Mouse (Mus musculus): Measurements from ENCODE around the gene Nfyc. TPM values are rescaled to one million over a fixed set of nuclear protein-coding genes. Genes with fewer than 3 reads are reported as not detected.

Nfyc gene
- total RNA-seq, 2 experiments from 2014 or later = 37.9 to 40.1 TPM

DNA sequence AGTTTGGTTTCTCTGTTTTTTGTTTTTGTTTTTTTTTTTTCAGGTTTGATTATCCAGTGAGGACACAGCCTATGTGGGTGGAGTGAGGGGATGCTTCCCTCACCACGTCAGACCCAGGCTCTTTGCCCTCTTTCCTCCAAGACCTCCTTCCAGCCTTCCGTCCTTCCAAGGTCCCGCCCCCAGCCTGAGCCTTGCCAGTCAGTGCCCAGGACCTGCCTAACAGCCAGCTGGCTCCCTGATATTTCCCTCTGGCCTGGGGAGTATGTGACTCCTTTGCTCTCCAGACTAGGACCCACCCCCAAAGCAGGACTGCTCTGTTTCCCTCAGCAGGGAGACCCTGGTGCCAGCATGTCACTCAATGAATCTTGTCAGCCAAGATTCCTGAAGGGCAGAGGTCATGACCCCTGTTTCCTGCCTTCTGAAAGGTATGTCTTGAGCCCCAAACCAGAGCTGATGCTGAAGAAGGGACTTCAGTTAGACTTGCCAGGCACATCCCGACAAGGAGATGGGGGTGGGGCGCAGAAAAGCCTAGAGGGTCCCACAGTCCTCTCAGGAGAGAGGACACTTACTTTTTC, 105.8 kb downstream of the Nfyc start:
- peak in 1 of 2 experiments; percentile 38 for DNase-seq
- intact Hi-C loops (cut with DNase I) = no loop called here

DNA sequence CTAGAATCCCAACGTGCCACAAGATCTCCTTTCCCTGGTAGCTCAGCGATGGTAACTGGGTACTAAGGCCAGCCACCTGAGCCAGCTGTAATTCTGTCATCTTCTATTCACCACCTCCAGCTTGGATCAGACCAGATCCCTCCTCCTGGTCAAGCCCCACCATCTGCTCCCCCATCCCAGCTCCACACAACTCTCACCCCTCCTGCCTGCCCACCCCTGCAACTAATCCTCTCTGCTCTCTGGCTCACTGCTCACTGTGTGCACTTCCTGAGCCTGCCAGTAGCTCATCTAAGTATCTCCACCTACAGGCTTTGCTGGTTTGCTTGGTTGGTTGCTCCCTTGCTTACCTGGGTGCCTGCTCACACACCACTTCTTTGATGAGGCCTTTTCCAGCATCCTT, 109.8 kb downstream of the Nfyc start:
- intact Hi-C loops (cut with DNase I) = no loop called here
- no peak for DNase-seq

DNA sequence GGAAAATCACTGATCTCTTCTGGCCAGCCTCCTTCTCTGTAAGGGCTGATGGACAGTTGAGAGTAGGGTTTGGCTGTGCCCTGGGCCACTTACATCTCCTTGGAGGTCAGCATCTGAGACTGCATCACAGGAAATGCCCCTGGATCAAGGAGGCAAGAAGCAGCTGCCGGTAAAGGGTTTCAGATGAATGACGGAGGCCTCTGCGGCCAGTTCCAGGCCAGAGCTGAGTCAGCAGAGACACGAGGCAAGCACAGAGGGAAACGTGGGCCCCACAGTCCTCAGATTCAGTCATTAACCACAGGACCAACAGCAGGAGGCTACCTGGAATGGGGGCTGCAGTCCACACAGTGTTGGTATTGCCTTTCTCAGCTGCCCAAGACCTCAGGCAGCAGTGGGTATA, 112.2 kb downstream of the Nfyc start:
- no peak for DNase-seq

DNA sequence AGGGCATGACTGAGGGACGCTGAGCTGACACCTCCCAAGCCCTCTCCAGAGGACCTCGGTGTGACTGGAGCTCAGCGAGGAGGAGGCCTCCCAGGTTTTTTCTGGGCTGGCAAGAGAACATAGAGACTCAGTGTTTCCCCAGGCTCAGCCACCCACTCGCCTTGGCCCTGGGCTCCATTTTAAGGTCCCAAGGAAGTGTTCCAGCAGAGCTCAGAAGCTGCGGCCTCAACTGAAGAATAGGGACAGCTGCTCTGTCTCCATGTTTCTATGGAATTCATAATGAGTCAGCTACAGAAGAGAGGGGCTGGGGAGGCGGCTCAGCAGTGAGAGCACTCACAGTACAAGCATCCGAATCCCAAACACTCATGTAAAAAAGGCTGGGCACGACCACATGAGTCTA, 113.8 kb downstream of the Nfyc start:
- DNase-seq = no peak

More for the DNA sequence above, 112.2 kb downstream of the Nfyc start:
- intact Hi-C loops (cut with DNase I) = no loop called here

DNA sequence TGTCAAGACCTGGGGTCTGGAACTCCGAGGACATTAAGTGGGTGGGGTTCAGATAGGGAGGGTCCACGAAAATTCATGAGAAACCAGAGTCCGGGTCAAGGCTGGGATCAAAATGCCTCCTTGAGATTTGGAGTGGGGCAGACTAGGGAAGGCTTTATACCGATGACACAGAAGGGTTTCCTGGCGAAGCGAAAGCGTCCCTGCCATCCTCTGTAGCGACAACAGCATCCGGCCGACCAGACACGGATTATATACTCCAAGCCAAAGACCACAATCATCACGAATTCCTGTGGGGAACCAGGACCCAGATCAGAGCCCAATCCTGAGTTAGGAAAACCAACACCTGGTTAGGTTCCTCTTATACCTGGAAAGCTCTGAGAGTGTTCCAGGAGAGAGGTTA, 114.6 kb downstream of the Nfyc start:
- intact Hi-C loops (cut with DNase I) = no loop called here

More for the DNA sequence above, 113.8 kb downstream of the Nfyc start:
- intact Hi-C loops (cut with DNase I) = no loop called here

GRCm38 (mm10) chr4:120716141-120716571, 115.2 kb downstream of the Nfyc start:
- peak in 1 of 2 experiments; percentile 38 for DNase-seq
- intact Hi-C loops (cut with DNase I) = no loop called here

More for the DNA sequence above, 114.6 kb downstream of the Nfyc start:
- no peak for DNase-seq

DNA sequence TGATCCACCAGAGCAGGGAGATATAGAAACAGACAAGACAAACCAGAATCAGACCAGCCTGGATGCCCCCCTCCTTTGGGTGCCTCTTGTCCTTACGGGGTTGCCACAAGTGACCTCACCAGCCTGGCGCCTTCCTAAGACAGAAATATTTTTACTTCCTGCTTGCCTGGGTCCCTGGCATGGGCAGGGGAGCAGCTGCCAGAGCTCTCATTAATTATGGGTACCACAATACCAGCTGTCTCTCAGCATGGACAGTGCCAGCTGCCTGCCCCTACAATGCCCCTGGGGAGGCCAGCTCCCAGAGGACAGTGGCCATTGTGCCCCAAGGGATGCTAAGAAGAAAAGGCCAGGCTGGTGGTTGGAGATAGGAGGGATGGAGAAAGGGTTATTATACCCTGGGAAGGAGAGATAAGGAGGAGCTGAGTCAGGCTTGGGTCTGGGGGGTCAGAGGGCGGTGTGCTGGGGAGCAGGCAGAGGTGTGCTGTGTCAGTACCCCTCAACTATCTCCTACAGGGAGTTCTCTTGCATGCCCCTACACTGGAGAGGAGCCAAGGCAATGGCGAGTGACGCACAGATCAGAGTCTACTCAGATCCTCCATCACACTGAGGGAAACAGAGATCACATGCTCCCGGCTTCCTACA, 117.4 kb downstream of the Nfyc start:
- intact Hi-C loops (cut with DNase I) = no loop called here
- DNase-seq = no peak

DNA sequence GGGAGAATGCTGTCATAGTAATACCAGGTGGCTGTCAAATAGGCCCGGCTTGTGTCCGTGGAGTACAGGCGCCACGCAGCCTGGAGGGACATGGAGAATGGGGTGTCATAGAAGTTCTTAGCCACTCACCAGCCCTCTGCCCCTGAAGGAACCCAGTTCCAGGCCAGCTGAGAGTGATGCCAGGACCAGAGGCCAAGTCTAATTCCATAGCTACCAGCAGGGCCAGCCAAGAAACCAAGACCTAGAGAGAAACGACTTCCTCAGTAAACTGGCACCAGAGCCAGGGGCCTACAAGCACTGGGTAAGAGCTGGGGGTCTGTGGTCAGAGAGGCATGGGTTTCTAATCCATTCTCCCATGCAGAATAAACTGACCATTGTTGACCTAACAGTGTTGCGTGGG, 118.4 kb downstream of the Nfyc start:
- DNase-seq = no peak
- intact Hi-C loops (cut with DNase I) = no loop called here

GRCm38 (mm10) chr4:120712236-120712635, 119.1 kb downstream of the Nfyc start:
- no peak for DNase-seq
- intact Hi-C loops (cut with DNase I) = no loop called here

Small RNA genes within 50 kb of the gene (microRNA-seq; reads per million reads assigned to microRNA genes)
- gene Gm23936 = 0 reads per million in 2 experiments
- 121 to 163 reads per million in 2 experiments for gene Mir30c-1
- gene Mir30e = 0 reads per million in 2 experiments
- 0 reads per million in 2 experiments for gene Mir30f

Other genes starting within 250 kb of the Nfyc start
- gene Gm8439, start 242.8 kb downstream of the Nfyc start, total RNA-seq (2021) = not detected
- 10 to 100 TPM; 15.0 to 39.3 TPM for gene Cited4, start 165.0 kb downstream of the Nfyc start, total RNA-seq (2021)
- 10 to 100 TPM; 18.6 to 18.9 TPM for gene Kcnq4, start 83.0 kb downstream of the Nfyc start, total RNA-seq (2021)
- gene Rims3, start 23.2 kb upstream of the Nfyc start, total RNA-seq (2021) = under 1 TPM in 1 of 2 experiments, not detected in 1; 0.05 TPM
- 1 to 10 TPM; 1.4 TPM for gene Exo5, start 93.4 kb upstream of the Nfyc start, total RNA-seq (2021)
- under 1 TPM; 0.48 to 0.59 TPM for gene Zfp69, start 120.1 kb upstream of the Nfyc start, total RNA-seq (2021)
- 10 to 100 TPM; 13.7 to 14.4 TPM for gene Smap2, start 185.7 kb upstream of the Nfyc start, total RNA-seq (2021)
- gene Col9a2, start 207.8 kb upstream of the Nfyc start, total RNA-seq (2021) = under 1 TPM; 0.23 to 0.54 TPM

All from gastrocnemius, postnatal 36 days (tissue).